Mouse (Mus musculus) hindbrain, embryonic 14.5 days (tissue): Measurements from ENCODE around the gene Apoc4. TPM values are rescaled to one million over a fixed set of nuclear protein-coding genes. Genes with fewer than 3 reads are reported as not detected.
"Not testable (repeated sequence)": the region's sequence is repeated elsewhere in the genome, so short reads cannot be mapped to it uniquely, and the experiment has no call there.

Experiments
- ATAC-seq: fragments of 200-750 bp; cut with Nextera tagmentation; 2 replicates; pipeline ENCODE4 v1.8.0; 2017; ENCODE audit warnings: moderate number of reproducible peaks, mild to moderate bottlenecking, moderate TSS enrichment, moderate library complexity; ENCODE audit not compliant: low FRiP score
- DNase-seq: peaks from one replicate; pipeline ENCODE4 v3.0.0-alpha.2; 2015; ENCODE audit warnings: low spot score
- H3K27ac ChIP-seq: fragments of 300-500 bp; sonication (generic); 2 replicates; pipeline ENCODE4 v1.5.1; 2014; ENCODE audit warnings: mild to moderate bottlenecking, moderate library complexity
- H3K27me3 ChIP-seq: fragments of 300-500 bp; sonication (generic); 2 replicates; pipeline ENCODE4 v1.6.1; 2014; ENCODE audit warnings: mild to moderate bottlenecking, low read length, mixed read lengths; ENCODE audit not compliant: control insufficient read depth, insufficient read depth
- H3K36me3 ChIP-seq: fragments of 300-500 bp; sonication (generic); replicated peaks from 2 replicates; pipeline ENCODE4 v1.6.1; 2014; ENCODE audit not compliant: control insufficient read depth, insufficient read depth
- H3K4me1 ChIP-seq: fragments of 300-500 bp; sonication (generic); replicated peaks from 2 replicates; pipeline ENCODE4 v1.6.1; 2014; ENCODE audit warnings: antibody characterized with exemption, low read length, mixed read lengths; ENCODE audit not compliant: control insufficient read depth, insufficient read depth
- H3K4me2 ChIP-seq: fragments of 300-500 bp; sonication (generic); replicated peaks from 2 replicates; pipeline ENCODE4 v1.6.1; 2014; ENCODE audit warnings: mild to moderate bottlenecking, moderate library complexity
- H3K4me3 ChIP-seq: fragments of 300-500 bp; sonication (generic); replicated peaks from 2 replicates; pipeline ENCODE4 v1.5.1; 2014; ENCODE audit warnings: mild to moderate bottlenecking, low read length
- H3K9ac ChIP-seq: fragments of 300-500 bp; sonication (generic); 2 replicates; pipeline ENCODE4 v1.6.1; 2014
- H3K9me3 ChIP-seq: fragments of 300-500 bp; sonication (generic); 2 replicates; pipeline ENCODE4 v1.6.1; 2016; ENCODE audit warnings: low read length; ENCODE audit not compliant: control insufficient read depth
- WGBS: fragments of 180-500 bp; shearing (Covaris S2); extraction: QIAGEN DNeasy Blood & Tissue Kit; methylation state at CpG from one replicate; pipeline ENCODE4 v1.1.7; 2014; 5-methylcytosine and 5-hydroxymethylcytosine counted together
- polyA plus RNA-seq: library from polyadenylated mRNA; unstranded; fragments of >200 nt; fragmentation: Nextera tagmentation; extraction: Ambion mirVana; gene quantifications from 2 replicates; pipeline ENCODE4 v1.2.1, GENCODE M21; 2014

Gene Apoc4
- polyA plus RNA-seq, 1 experiment from 2014 or later: not detected

DNA sequence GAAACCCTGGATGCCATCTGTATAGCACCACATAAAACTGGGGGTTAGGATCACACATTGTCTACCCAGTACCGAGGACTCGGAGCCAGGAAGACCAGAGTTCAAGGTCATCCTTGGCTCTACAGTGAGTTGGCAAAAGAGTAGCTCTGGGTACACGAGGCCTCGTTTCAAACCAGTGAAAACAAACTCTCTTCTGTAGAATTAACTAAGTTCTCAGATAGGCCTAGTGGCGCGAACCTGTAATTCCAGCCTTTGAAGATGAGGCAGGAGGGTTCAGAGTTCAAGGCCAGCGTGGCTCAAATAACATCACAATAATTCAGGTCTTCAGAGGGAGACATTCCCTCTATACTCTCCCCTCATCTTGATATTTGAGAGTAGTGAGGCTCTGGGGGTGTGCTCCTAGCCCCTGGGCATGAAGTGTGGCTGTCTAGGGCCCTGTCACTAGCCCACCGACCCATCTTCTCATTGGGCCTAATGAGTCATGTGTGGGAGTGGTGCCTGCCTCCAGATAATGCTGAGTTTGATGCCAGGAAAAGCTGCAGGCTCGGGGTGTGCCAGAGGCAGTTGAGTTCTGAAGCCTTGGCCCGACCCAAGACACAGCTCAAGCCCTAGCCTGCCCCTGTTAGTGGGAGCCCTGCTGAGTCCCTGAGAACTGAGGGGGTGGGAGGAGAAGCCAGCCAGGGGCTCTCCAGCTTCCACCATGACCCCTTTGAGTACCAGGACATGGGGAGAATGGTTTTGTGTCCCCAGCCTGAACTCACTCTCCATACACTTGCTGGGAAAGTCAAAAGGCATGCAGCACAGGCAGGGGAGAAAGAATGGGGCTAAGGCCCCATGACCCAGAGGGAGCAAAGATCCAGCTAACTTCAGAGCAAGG lies 13.3 kb upstream of the Apoc4 start:
- no peak overlapping the region for H3K27ac ChIP-seq
- 87% methylated on average over 10 of the region's 10 CpGs for WGBS

DNA sequence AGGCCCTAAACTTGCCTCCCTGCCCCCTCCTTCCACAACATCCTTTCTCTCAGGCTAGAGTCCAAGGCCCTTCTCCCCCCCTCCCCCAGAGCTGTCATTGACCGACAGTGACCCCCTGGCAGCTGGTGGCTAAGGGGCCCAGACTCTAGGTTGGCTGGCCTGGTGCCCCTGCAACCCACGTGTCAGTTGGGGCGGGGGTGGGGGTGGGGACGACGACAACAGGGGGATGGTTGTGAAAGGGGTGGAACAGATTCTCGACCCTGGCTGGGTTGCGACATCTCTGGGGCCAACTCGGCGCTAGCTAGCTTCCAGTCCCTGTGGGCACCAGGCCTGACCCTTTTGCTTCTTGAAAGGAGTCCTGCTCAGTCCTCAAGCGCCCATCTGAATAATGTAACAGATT lies 12.1 kb upstream of the Apoc4 start:
- Histone ChIP-seq H3K36me3 (no peaks in the 10 kb centered on the region), H3K4me1 (peaks cover 9% of the 10 kb centered on the region; the same call in 1 of the 2 replicates), H3K9ac (no peak overlapping the region), H3K27ac (no peak overlapping the region), H3K27me3 (no peaks in the 10 kb centered on the region), H3K9me3 (no peaks in the 10 kb centered on the region), H3K4me3 (no peak overlapping the region), H3K4me2 (no peak overlapping the region)
- WGBS: 21% methylated on average over 9 of the region's 10 CpGs
- ATAC-seq (no peak), DNase-seq (no peak)

More for the DNA sequence above, 13.3 kb upstream of the Apoc4 start:
- no peaks in the 10 kb centered on the region for H3K27me3 ChIP-seq
- H3K4me2 ChIP-seq: no peak overlapping the region
- ATAC-seq (no peak), DNase-seq (no peak)
- peaks cover 19% of the 10 kb centered on the region for H3K4me1 ChIP-seq
- no peak overlapping the region for H3K4me3 ChIP-seq
- H3K9ac ChIP-seq: no peak overlapping the region
- no peaks in the 10 kb centered on the region for H3K36me3 ChIP-seq
- H3K9me3 ChIP-seq: no peaks in the 10 kb centered on the region

DNA sequence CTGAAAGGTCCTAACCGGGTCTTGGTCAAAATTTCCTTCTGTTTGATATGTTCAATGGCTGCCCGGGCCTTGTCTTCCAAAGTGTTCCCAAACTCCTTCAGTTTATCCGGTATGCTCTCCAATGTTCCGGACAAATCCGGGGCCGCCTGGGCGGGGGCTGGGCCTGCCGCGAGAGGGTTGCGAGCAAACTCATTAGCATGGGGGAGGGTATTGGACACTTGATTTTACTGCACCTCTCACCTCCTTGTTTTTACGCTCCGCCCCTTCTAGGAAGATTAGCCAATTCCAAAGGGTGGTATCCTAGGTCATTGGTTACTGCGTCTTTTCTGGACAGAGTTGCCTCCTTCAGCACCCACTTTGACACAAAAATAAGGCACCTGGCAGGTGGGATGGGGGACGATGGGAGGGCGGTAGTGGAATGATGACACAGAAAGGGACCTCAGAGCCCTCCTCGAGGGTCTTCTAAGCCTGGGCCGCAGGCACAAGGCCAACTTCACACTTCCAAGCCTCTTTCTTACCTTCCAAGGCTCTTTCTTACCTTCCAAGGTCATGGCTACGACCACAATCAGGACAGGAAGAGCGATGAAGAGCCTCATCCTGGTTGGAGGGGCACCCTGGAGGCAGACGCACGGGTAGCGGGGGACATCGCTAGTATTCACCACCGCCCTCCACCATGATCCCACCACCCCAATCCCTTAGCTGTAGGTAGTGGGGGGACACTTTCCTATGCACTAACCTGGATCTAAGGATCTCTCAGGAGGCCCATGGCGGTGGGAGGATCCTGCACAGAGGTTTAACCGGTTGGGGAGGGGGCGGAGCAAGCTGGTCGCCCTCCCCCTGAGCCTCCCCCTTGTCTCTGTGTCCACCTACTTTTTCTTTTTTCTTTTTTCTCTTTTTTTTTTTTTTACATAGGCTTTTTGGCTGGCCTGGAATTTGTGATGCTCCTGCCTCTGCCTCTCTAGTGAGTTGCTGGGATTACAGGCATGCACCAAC lies 10.9 kb upstream of the Apoc4 start, which contains the start of gene Apoc1:
Gene Apoc1 (minus strand): TSS at position 788 of the 993 bp plus-strand sequence.
- no peak within 1 kb of the TSS for H3K9ac ChIP-seq
- no peaks in the 10 kb centered on the region for H3K9me3 ChIP-seq
- no peak within 1 kb of the TSS for H3K4me3 ChIP-seq
- DNase-seq: no peak
- ATAC-seq: no peak
- no peaks in the 10 kb centered on the region for H3K36me3 ChIP-seq
- 52% methylated on average over 28 of the region's 28 CpGs for WGBS
- H3K27ac ChIP-seq: no peak within 1 kb of the TSS
- H3K4me2 ChIP-seq: no peak within 1 kb of the TSS
- no peaks in the 10 kb centered on the region for H3K27me3 ChIP-seq
- 0 out of 2 replicates have a peak, but pooled peaks cover 3% of the 10 kb centered on the region for H3K4me1 ChIP-seq

DNA sequence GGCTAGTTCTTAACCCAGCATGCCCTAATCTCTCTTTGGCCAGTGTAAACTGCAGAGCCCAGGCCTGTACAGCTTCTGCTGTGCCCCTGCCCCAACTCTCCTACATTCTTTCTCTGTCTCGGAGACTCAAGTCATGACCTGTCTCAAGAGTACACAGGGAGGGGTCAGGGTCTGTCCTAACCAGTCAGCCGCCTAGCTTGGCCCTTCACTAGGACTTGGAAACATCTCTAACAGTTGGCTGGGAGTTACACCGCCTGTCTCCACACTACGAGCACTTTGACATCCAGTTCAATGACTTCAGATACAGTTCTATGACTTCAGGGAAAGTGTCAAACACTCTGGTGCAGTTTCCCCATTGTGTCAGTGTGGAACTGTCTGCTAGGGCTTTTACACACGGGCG lies 10.2 kb upstream of the Apoc4 start:
- Histone ChIP-seq H3K4me2 (no peak overlapping the region), H3K27me3 (no peaks in the 10 kb centered on the region), H3K27ac (no peak overlapping the region), H3K4me3 (no peak overlapping the region), H3K9me3 (no peaks in the 10 kb centered on the region), H3K9ac (no peak overlapping the region), H3K4me1 (0 out of 2 replicates have a peak, but pooled peaks cover 3% of the 10 kb centered on the region), H3K36me3 (no peaks in the 10 kb centered on the region)
- 78% methylated on average over 6 of the region's 6 CpGs for whole genome bisulfite sequencing
- DNase-seq: no peak
- ATAC-seq: no peak

DNA sequence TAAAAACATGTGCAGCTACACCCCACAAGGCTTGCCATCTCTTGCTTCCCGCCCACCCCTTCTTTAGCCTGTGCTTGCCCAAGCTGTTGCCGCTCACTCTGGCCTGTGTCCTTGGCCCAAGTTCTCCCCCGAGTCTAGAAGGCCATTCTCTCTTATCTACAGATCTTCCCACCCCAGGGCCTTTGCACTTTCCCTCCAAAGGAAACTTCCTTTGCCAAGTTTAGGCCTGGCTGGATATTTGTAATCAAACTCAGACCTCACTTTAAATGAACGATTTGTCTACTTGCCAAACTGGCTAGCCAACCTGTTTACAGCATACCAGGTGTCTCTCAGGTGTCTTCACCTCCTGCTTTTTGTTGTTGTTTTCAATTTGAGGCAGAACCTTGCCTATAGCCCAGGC lies 9.6 kb upstream of the Apoc4 start:
- 89% methylated on average over 4 of the region's 4 CpGs for WGBS

DNA sequence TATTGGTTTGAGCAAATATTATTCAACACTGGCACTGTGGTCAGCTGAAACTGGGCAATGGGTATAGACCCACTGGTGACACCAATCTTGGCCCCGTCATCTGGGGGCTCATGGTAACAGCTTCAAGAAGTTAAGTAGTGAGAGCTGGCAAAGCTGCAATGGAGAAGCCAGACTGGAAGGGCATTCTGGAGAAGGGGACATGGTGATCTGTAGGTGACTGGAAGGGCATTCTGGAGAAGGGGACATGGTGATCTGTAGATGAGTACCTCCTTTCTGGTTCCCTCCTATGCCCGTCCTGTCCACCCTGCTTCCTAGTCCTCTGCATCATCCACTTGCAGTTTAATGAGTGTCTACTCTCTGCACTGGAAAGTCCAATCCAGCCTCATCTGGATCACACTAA lies 7.3 kb upstream of the Apoc4 start:
- WGBS: 95% methylated on average over 2 of the region's 2 CpGs

More for the DNA sequence above, 9.6 kb upstream of the Apoc4 start:
- no peaks in the 10 kb centered on the region for H3K9me3 ChIP-seq
- no peak for DNase-seq
- no peak overlapping the region for H3K27ac ChIP-seq
- no peak overlapping the region for H3K4me3 ChIP-seq
- no peaks in the 10 kb centered on the region for H3K27me3 ChIP-seq
- no peaks in the 10 kb centered on the region for H3K36me3 ChIP-seq
- no peak overlapping the region for H3K9ac ChIP-seq
- no peak for ATAC-seq
- no peak overlapping the region for H3K4me2 ChIP-seq
- H3K4me1 ChIP-seq: 0 out of 2 replicates have a peak, but pooled peaks cover 3% of the 10 kb centered on the region

DNA sequence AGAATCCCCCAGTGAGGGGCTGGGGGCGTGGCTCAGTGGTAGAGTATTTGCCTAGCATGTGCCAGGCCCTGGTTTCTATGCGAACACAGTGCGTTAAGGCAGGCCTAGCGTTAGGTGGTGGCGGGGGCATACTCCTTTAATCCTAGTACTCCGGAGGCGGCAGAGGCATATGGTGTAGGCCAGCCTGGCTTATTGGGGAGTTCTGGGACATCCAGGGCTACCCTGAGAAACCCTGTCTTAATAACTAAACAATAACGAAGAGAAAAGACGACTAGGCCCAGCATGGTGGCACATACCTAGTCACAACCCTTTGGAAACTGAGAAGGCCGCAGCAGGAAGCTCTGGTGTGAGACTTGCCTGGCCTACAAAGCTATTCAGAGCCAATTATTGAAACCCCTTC lies 6.8 kb upstream of the Apoc4 start:
- no peak overlapping the region for H3K4me3 ChIP-seq
- no peak overlapping the region for H3K9ac ChIP-seq
- WGBS: 89% methylated on average over 10 of the region's 10 CpGs
- no peaks in the 10 kb centered on the region for H3K27me3 ChIP-seq
- DNase-seq (no peak), ATAC-seq (no peak)
- H3K9me3 ChIP-seq: no peaks in the 10 kb centered on the region
- no peaks in the 10 kb centered on the region for H3K4me1 ChIP-seq
- no peaks in the 10 kb centered on the region for H3K36me3 ChIP-seq
- no peak overlapping the region for H3K4me2 ChIP-seq
- H3K27ac ChIP-seq: no peak overlapping the region

More for the DNA sequence above, 7.3 kb upstream of the Apoc4 start:
- no peaks in the 10 kb centered on the region for H3K27me3 ChIP-seq
- no peaks in the 10 kb centered on the region for H3K9me3 ChIP-seq
- H3K36me3 ChIP-seq: no peaks in the 10 kb centered on the region
- no peak overlapping the region for H3K4me3 ChIP-seq
- H3K27ac ChIP-seq: no peak overlapping the region
- no peak overlapping the region for H3K4me2 ChIP-seq
- DNase-seq (no peak), ATAC-seq (no peak)
- 0 out of 2 replicates have a peak, but pooled peaks cover 3% of the 10 kb centered on the region for H3K4me1 ChIP-seq
- H3K9ac ChIP-seq: no peak overlapping the region

DNA sequence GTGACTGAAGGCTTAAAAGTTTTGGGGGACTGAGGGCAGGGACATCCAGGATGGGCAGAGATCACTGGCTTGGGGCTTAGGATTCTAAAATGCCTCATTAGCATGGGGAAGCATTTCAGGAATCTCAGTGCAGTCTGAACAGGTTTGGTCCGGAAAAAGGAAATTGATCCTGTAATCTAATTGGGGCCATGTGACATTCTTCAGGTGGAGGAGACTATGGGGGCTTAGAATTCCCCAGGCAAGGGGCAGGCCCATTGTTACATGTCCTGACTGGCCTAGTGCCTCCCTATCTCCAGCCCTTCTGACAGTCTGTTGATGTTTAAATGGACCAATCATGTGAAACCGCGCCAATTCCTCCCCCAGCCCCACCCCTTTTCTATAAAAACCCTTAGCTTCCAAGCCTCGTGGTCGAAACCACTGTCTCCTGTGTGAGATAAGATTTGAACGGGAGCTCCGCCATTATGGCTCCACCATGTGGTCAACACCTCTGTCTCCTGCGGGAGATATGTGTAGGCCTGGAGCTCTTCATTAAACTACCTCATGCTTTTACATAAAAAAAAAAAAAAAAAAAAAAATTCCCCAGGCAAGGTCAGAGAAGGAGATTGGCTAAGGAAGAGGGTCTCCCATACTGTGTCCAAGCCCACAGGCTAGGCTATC lies 5.8 kb upstream of the Apoc4 start:
- not testable (repeated sequence) for H3K4me2 ChIP-seq, H3K27me3 ChIP-seq, H3K27ac ChIP-seq, H3K9me3 ChIP-seq, H3K4me1 ChIP-seq, DNase-seq, H3K36me3 ChIP-seq, H3K4me3 ChIP-seq, H3K9ac ChIP-seq, ATAC-seq
- WGBS: 87% methylated on average over 8 of the region's 8 CpGs
